Mouse (Mus musculus): Measurements from ENCODE around the gene Tmeff2. TPM values are rescaled to one million over a fixed set of nuclear protein-coding genes. Genes with fewer than 3 reads are reported as not detected.

Gene Tmeff2
- polyA plus RNA-seq, 1 experiment from 2014 or later: 1.7 TPM

GRCm38 (mm10) chr1:50940131-50941039 is 39.9 kb downstream of the Tmeff2 start:
- H3K9ac ChIP-seq: no peak overlapping the region
- no peak for ATAC-seq (ENCODE audit: extremely low read depth, insufficient number of reproducible peaks, low FRiP score, low TSS enrichment)
- H3K27ac ChIP-seq (replicated peaks): no peak overlapping the region
- 70% methylated on average over 7 of the region's 7 CpGs for WGBS
- no peaks in the 10 kb centered on the region for H3K36me3 ChIP-seq
- H3K4me1 ChIP-seq: no peaks in the 10 kb centered on the region
- no peaks in the 10 kb centered on the region for H3K9me3 ChIP-seq
- no peak overlapping the region for H3K4me2 ChIP-seq
- no peaks in the 10 kb centered on the region for H3K27me3 ChIP-seq (replicated peaks)
- H3K4me3 ChIP-seq: no peak overlapping the region

- H3K4me3 ChIP-seq: no peak overlapping the region
- H3K36me3 ChIP-seq: no peaks in the 10 kb centered on the region
- WGBS: 58% methylated on average over 1 of the region's 1 CpGs
- no peak overlapping the region for H3K9ac ChIP-seq
- H3K27me3 ChIP-seq (replicated peaks): no peaks in the 10 kb centered on the region
- no peaks in the 10 kb centered on the region for H3K4me1 ChIP-seq
- H3K27ac ChIP-seq (replicated peaks): no peak overlapping the region
- no peak overlapping the region for H3K4me2 ChIP-seq
- no peak for ATAC-seq (ENCODE audit: extremely low read depth, insufficient number of reproducible peaks, low FRiP score, low TSS enrichment)
- no peaks in the 10 kb centered on the region for H3K9me3 ChIP-seq
These were observed 48.1 kb downstream of the Tmeff2 start for GRCm38 (mm10) chr1:50948575-50948974.

GRCm38 (mm10) chr1:50958844-50959243 is 58.4 kb downstream of the Tmeff2 start:
- Histone ChIP-seq H3K9me3 (no peaks in the 10 kb centered on the region), H3K4me3 (no peak overlapping the region), H3K9ac (no peak overlapping the region), H3K4me1 (no peaks in the 10 kb centered on the region), H3K27ac (replicated peaks) (no peak overlapping the region), H3K27me3 (replicated peaks) (no peaks in the 10 kb centered on the region), H3K36me3 (no peaks in the 10 kb centered on the region), H3K4me2 (no peak overlapping the region)
- no peak for ATAC-seq (ENCODE audit: extremely low read depth, insufficient number of reproducible peaks, low FRiP score, low TSS enrichment)
- WGBS: 79% methylated on average over 1 of the region's 1 CpGs

GRCm38 (mm10) chr1:50961954-50962648 is 61.7 kb downstream of the Tmeff2 start:
- H3K4me3 ChIP-seq: no peak overlapping the region
- no peaks in the 10 kb centered on the region for H3K27me3 ChIP-seq (replicated peaks)
- H3K27ac ChIP-seq (replicated peaks): no peak overlapping the region
- ATAC-seq (ENCODE audit: extremely low read depth, insufficient number of reproducible peaks, low FRiP score, low TSS enrichment): no peak
- H3K9me3 ChIP-seq: no peaks in the 10 kb centered on the region
- 40% methylated on average over 5 of the region's 5 CpGs for WGBS
- no peak overlapping the region for H3K9ac ChIP-seq
- H3K36me3 ChIP-seq: no peaks in the 10 kb centered on the region
- no peak overlapping the region for H3K4me2 ChIP-seq
- no peaks in the 10 kb centered on the region for H3K4me1 ChIP-seq

- Histone ChIP-seq H3K27me3 (replicated peaks) (no peaks in the 10 kb centered on the region), H3K9me3 (no peaks in the 10 kb centered on the region), H3K4me1 (no peaks in the 10 kb centered on the region), H3K9ac (no peak overlapping the region), H3K27ac (replicated peaks) (no peak overlapping the region), H3K4me3 (no peak overlapping the region), H3K36me3 (no peaks in the 10 kb centered on the region), H3K4me2 (no peak overlapping the region)
- 61% methylated on average over 4 of the region's 4 CpGs for WGBS
- no peak for ATAC-seq (ENCODE audit: extremely low read depth, insufficient number of reproducible peaks, low FRiP score, low TSS enrichment)
These were observed 62.2 kb downstream of the Tmeff2 start for GRCm38 (mm10) chr1:50962649-50963000.

- no peak overlapping the region for H3K27ac ChIP-seq (replicated peaks)
- H3K27me3 ChIP-seq (replicated peaks): no peaks in the 10 kb centered on the region
- no peak overlapping the region for H3K4me3 ChIP-seq
- no peak for ATAC-seq (ENCODE audit: extremely low read depth, insufficient number of reproducible peaks, low FRiP score, low TSS enrichment)
- no peak overlapping the region for H3K9ac ChIP-seq
- H3K4me1 ChIP-seq: no peaks in the 10 kb centered on the region
- no peak overlapping the region for H3K4me2 ChIP-seq
- H3K36me3 ChIP-seq: no peaks in the 10 kb centered on the region
- WGBS: 66% methylated on average over 2 of the region's 2 CpGs
- no peaks in the 10 kb centered on the region for H3K9me3 ChIP-seq
These were observed 69.2 kb downstream of the Tmeff2 start for GRCm38 (mm10) chr1:50969685-50970084.

GRCm38 (mm10) chr1:50970853-50971252 is 70.4 kb downstream of the Tmeff2 start:
- WGBS: 56% methylated on average over 2 of the region's 2 CpGs
- no peaks in the 10 kb centered on the region for H3K9me3 ChIP-seq
- no peak overlapping the region for H3K4me2 ChIP-seq
- ATAC-seq (ENCODE audit: extremely low read depth, insufficient number of reproducible peaks, low FRiP score, low TSS enrichment): no peak
- no peak overlapping the region for H3K27ac ChIP-seq (replicated peaks)
- no peak overlapping the region for H3K9ac ChIP-seq
- H3K27me3 ChIP-seq (replicated peaks): no peaks in the 10 kb centered on the region
- H3K4me1 ChIP-seq: no peaks in the 10 kb centered on the region
- no peaks in the 10 kb centered on the region for H3K36me3 ChIP-seq
- no peak overlapping the region for H3K4me3 ChIP-seq

GRCm38 (mm10) chr1:50972509-50973436 is 72.3 kb downstream of the Tmeff2 start:
- Histone ChIP-seq H3K27me3 (replicated peaks) (no peaks in the 10 kb centered on the region), H3K36me3 (no peaks in the 10 kb centered on the region), H3K4me1 (no peaks in the 10 kb centered on the region), H3K4me2 (no peak overlapping the region), H3K27ac (replicated peaks) (no peak overlapping the region), H3K9ac (no peak overlapping the region), H3K4me3 (no peak overlapping the region), H3K9me3 (no peaks in the 10 kb centered on the region)
- WGBS: 73% methylated on average over 6 of the region's 6 CpGs
- no peak for ATAC-seq (ENCODE audit: extremely low read depth, insufficient number of reproducible peaks, low FRiP score, low TSS enrichment)

- WGBS: 70% methylated on average over 4 of the region's 4 CpGs
- H3K9me3 ChIP-seq: no peaks in the 10 kb centered on the region
- no peaks in the 10 kb centered on the region for H3K27me3 ChIP-seq (replicated peaks)
- H3K4me1 ChIP-seq: no peaks in the 10 kb centered on the region
- H3K4me3 ChIP-seq: no peak overlapping the region
- ATAC-seq (ENCODE audit: extremely low read depth, insufficient number of reproducible peaks, low FRiP score, low TSS enrichment): no peak
- no peak overlapping the region for H3K27ac ChIP-seq (replicated peaks)
- no peak overlapping the region for H3K9ac ChIP-seq
- no peak overlapping the region for H3K4me2 ChIP-seq
- no peaks in the 10 kb centered on the region for H3K36me3 ChIP-seq
These were observed 79.1 kb downstream of the Tmeff2 start for GRCm38 (mm10) chr1:50979358-50980081.

GRCm38 (mm10) chr1:50980591-50980990 is 80.1 kb downstream of the Tmeff2 start:
- H3K27ac ChIP-seq (replicated peaks): no peak overlapping the region
- no peaks in the 10 kb centered on the region for H3K27me3 ChIP-seq (replicated peaks)
- WGBS: 73% methylated on average over 4 of the region's 4 CpGs
- H3K36me3 ChIP-seq: no peaks in the 10 kb centered on the region
- no peak overlapping the region for H3K4me2 ChIP-seq
- H3K9me3 ChIP-seq: no peaks in the 10 kb centered on the region
- no peak for ATAC-seq (ENCODE audit: extremely low read depth, insufficient number of reproducible peaks, low FRiP score, low TSS enrichment)
- H3K9ac ChIP-seq: no peak overlapping the region
- no peaks in the 10 kb centered on the region for H3K4me1 ChIP-seq
- no peak overlapping the region for H3K4me3 ChIP-seq

Data from heart, embryonic 13.5 days (tissue).